ENCODE assay signal across 31 mouse cellular contexts in genomic region chr5:150977383-150977958, GRCm38 (mm10). TPM values are rescaled to one million over a fixed set of nuclear protein-coding genes. Genes with fewer than 3 reads are reported as not detected.
DNase-seq lines count a peak whose midpoint lies in the region; ATAC-seq lines count a peak whose summit lies in the region.
"Had no signal": no experiment of that assay in that cellular context is flagged by ENCODE, and none has a peak within 500 bp of the region (broad histone marks: within the 10 kb centered on the region; RNA-seq: fewer than 3 reads in every experiment).

No protein-coding gene starts in this region.

- 0 out of 2 replicates have a peak, but pooled peaks cover 2% of the 10 kb centered on the region for H3K4me1 ChIP-seq in heart, embryonic 11.5 days (ENCODE audit: control insufficient read depth, insufficient read depth, low read length)
- 0 out of 2 replicates have a peak, but pooled peaks cover 4% of the 10 kb centered on the region for H3K4me1 ChIP-seq in limb, embryonic 12.5 days (replicated peaks)
- no peaks in the 10 kb centered on the region for H3K4me1 ChIP-seq in limb, embryonic 10.5 days
- H3K4me1 ChIP-seq: forebrain, embryonic 10.5 days; forebrain, embryonic 15.5 days; hindbrain, embryonic 13.5 days; liver, embryonic 12.5 days had no signal

- H3K4me2 ChIP-seq in heart, embryonic 11.5 days, result 0 out of 2 replicates have a peak overlapping the region, but pooled peaks have one; percentile 14
- no peak overlapping the region for H3K4me2 ChIP-seq in limb, embryonic 12.5 days
- H3K4me2 ChIP-seq: embryonic facial prominence, embryonic 13.5 days; forebrain, embryonic 15.5 days; hindbrain, embryonic 13.5 days; liver, embryonic 12.5 days; midbrain, embryonic 11.5 days had no signal

- H3K4me3 ChIP-seq in heart, embryonic 11.5 days (ENCODE audit: low read depth, low read length), result no peak overlapping the region
- H3K4me3 ChIP-seq in limb, embryonic 12.5 days (replicated peaks), result no peak overlapping the region
- H3K4me3 ChIP-seq in limb, embryonic 10.5 days, result no peak overlapping the region
- H3K4me3 ChIP-seq: embryonic facial prominence, embryonic 13.5 days; forebrain, embryonic 10.5 days; forebrain, embryonic 15.5 days; gastrocnemius, adult 2 months; heart, adult 2 months; hindbrain, embryonic 13.5 days; layer of hippocampus, adult 2 months; left cerebral cortex, adult 2 months; liver, embryonic 12.5 days had no signal

- DNase-seq in heart, adult 9 months (ENCODE audit: low spot score in 2 of 2), result no peak
- DNase-seq in limb, embryonic 10.5 days (ENCODE audit: low spot score), result no peak
- DNase-seq in adipocyte (ENCODE audit: low spot score), result peak; percentile 17
- DNase-seq in mesoderm, embryonic 11.5 days (ENCODE audit: low read depth, low spot score), result peak; percentile 21
- DNase-seq in thymus, postnatal 0 days (ENCODE audit: low spot score), result no peak
- DNase-seq: adrenal gland, adult 8-10 months; B cell, adult 2 months; cerebellum, adult 2 months; cerebellum, postnatal 14 days; gastrocnemius, adult 2 months; gastrocnemius, postnatal 36 days; heart, adult 2 months; kidney, postnatal 25 days; liver, postnatal 0 days; right cerebral cortex, adult 18-20 months; right cerebral cortex, postnatal 4 days; thymus, adult 18-20 months; thymus, postnatal 36 days had no signal

- peaks cover 3% of the 10 kb centered on the region for H3K9me3 ChIP-seq in heart, embryonic 11.5 days (replicated peaks; ENCODE audit: control insufficient read depth, low read length)
- peaks cover 4% of the 10 kb centered on the region; the same call in 1 of the 2 replicates for H3K9me3 ChIP-seq in limb, embryonic 12.5 days
- no peaks in the 10 kb centered on the region for H3K9me3 ChIP-seq in limb, embryonic 10.5 days (replicated peaks)
- H3K9me3 ChIP-seq: forebrain, embryonic 15.5 days; liver, embryonic 12.5 days had no signal

- no peaks in the 10 kb centered on the region; the same call in 1 of the 2 replicates for H3K36me3 ChIP-seq in heart, embryonic 11.5 days (ENCODE audit: control insufficient read depth, insufficient read depth, low read length)
- H3K36me3 ChIP-seq in limb, embryonic 12.5 days, result no peaks in the 10 kb centered on the region
- 0 out of 2 replicates have a peak, but pooled peaks cover 3% of the 10 kb centered on the region for H3K36me3 ChIP-seq in limb, embryonic 10.5 days
- H3K36me3 ChIP-seq: embryonic facial prominence, embryonic 13.5 days; forebrain, embryonic 10.5 days; forebrain, embryonic 15.5 days; hindbrain, embryonic 13.5 days; liver, embryonic 12.5 days had no signal

- H3K9ac ChIP-seq in heart, embryonic 11.5 days (ENCODE audit: low read depth, low read length), result no peak overlapping the region
- no peak overlapping the region for H3K9ac ChIP-seq in limb, embryonic 12.5 days (replicated peaks)
- H3K9ac ChIP-seq: embryonic facial prominence, embryonic 13.5 days; forebrain, embryonic 15.5 days; hindbrain, embryonic 13.5 days; liver, embryonic 12.5 days; liver, postnatal 0 days had no signal

- no peak overlapping the region for H3K27ac ChIP-seq in heart, embryonic 11.5 days (ENCODE audit: low read depth, low read length)
- no peak overlapping the region for H3K27ac ChIP-seq in limb, embryonic 12.5 days
- H3K27ac ChIP-seq in limb, embryonic 10.5 days, result no peak overlapping the region
- H3K27ac ChIP-seq: embryonic facial prominence, embryonic 13.5 days; forebrain, embryonic 10.5 days; forebrain, embryonic 15.5 days; gastrocnemius, adult 2 months; heart, adult 2 months; hindbrain, embryonic 13.5 days; layer of hippocampus, adult 2 months; left cerebral cortex, adult 2 months; liver, embryonic 12.5 days; stomach, postnatal 0 days had no signal

- 0 out of 2 replicates have a peak, but pooled peaks have one; percentile 31 for ATAC-seq in heart, embryonic 11.5 days (replicated peaks; ENCODE audit: insufficient number of reproducible peaks, low FRiP score, low TSS enrichment)
- 0 out of 2 replicates have a peak, but pooled peaks have one; percentile 20 for ATAC-seq in limb, embryonic 12.5 days (ENCODE audit: insufficient number of reproducible peaks, insufficient read depth, low FRiP score, low TSS enrichment, low read depth)
- ATAC-seq: forebrain, embryonic 15.5 days; intestine, embryonic 16.5 days; liver, embryonic 12.5 days; liver, postnatal 0 days; midbrain, embryonic 16.5 days had no signal

- WGBS in heart, embryonic 11.5 days (ENCODE audit: insufficient replicate concordance), result 43% methylated on average over 14 of the region's 14 CpGs
- WGBS in limb, embryonic 12.5 days, result 55% methylated on average over 14 of the region's 14 CpGs
- 53% methylated on average over 14 of the region's 14 CpGs for WGBS in limb, embryonic 10.5 days

- H3K27me3 ChIP-seq in heart, embryonic 11.5 days (ENCODE audit: control insufficient read depth, insufficient read depth, low read length), result no peaks in the 10 kb centered on the region
- no peaks in the 10 kb centered on the region for H3K27me3 ChIP-seq in limb, embryonic 12.5 days
- H3K27me3 ChIP-seq in limb, embryonic 10.5 days (ENCODE audit: low read depth, poor library complexity, severe bottlenecking), result no peaks in the 10 kb centered on the region
- H3K27me3 ChIP-seq: embryonic facial prominence, embryonic 13.5 days; forebrain, embryonic 15.5 days; hindbrain, embryonic 13.5 days; liver, embryonic 12.5 days had no signal

RNA-seq across cellular contexts. Expression of gene Kl, which starts 25.1 kb away (rescaled TPM):
- polyA plus RNA-seq in heart, embryonic 11.5 days (2014; fragmentation: Nextera tagmentation; extraction: Ambion mirVana), result 0.46 and 0.66 TPM in 2 replicates
- polyA plus RNA-seq in limb, embryonic 12.5 days (2016; fragmentation: Nextera tagmentation; extraction: Ambion mirVana), result 0.12 and 0.21 TPM in 2 replicates
- 0.04 TPM in 1 of 2 replicates, not detected in the other for polyA plus RNA-seq in limb, embryonic 10.5 days (2016; fragmentation: Nextera tagmentation; extraction: Ambion mirVana)
- polyA plus RNA-seq in thymus, postnatal 0 days (2015; fragmentation: Nextera tagmentation; extraction: Ambion mirVana), result 0.03 and 0.08 TPM in 2 replicates
- polyA plus RNA-seq: liver, embryonic 12.5 days had no signal

Comparison
In these comparisons a context has a peak if more than half of its experiments do, and no peak if none do; other contexts are left out.
1. DNase-seq: peak in adipocyte (single experiment) and mesoderm, embryonic 11.5 days (single experiment); none in heart, adult 9 months (0 of 2), limb, embryonic 10.5 days (single experiment) and thymus, postnatal 0 days (single experiment).